Mouse (Mus musculus) right cerebral cortex, adult 2 months (tissue): ENCODE results near the gene Sp140.
"Not testable (repeated sequence)": the region's sequence is repeated elsewhere in the genome, so short reads cannot be mapped to it uniquely, and the experiment has no call there.

Source experiments
- DNase-seq, 2 experiments: peaks; one replicate each; pipeline ENCODE4 v3.0.0; 2021 to 2022; ENCODE audit warnings: low spot score in 2 of 2

Sp140 gene

DNA sequence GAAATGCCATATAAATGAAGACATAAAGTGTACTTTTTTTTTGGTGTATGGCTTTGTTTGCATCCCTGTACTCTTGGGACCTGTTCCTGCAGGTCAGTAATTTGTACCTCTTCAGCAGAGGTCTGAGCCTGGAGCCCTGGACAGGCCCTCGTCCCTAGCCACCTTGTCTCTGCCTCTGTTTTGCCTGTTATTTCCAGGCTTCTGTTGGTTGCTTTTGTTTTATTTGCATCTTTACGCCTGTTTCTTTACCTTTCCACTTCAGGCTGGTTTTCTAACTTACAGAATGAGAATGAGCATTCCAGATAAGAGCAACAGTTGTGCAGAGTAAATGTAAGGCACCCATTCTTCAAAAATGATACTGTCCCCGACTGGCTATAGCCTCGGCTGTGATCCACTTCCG lies at the start of gene Sp140:
Gene Sp140, plus strand, starts transcription at position 301 of the 400 bp plus-strand sequence.
- not testable (repeated sequence) for DNase-seq

DNA sequence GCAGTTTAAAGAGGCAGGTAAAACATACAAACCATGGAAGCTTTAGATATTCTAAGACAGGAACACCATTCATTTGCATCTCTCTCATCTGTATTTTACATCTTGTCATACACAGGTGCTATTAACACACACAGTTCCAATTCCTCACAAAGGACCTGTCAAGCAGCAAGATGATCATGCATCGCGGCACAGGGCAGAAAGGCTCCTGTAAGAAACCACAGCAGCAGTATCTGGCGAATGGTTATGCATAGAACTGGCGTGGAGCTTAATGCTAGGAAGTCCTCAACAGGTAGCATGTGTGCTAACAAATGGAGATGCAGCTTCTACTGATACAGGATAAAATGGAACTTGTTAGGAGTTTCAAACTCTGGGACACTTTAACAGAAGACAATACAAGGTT lies 44.9 kb upstream of the Sp140 start:
- peak; percentile 8 to 12 for DNase-seq

DNA sequence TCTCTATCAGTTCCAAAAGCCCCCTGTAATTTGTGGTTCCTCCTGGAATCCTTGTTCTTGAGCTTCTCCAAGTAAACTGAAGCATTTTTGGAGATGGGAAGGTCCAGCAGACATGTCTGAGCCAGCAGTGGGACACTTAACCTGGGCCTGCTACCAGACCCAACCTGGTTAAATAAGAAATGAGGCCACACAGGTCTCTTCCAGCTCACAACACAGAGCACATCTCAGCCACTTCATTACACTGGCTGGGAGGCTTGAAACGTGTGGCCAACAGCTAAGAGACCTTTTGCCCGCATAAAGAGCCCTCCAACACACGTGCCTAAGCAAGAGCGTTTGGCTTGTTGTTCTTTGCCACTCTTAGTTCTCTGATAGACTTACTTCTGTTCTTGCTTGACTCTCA lies 26.6 kb upstream of the Sp140 start:
- DNase-seq: not testable (repeated sequence)

DNA sequence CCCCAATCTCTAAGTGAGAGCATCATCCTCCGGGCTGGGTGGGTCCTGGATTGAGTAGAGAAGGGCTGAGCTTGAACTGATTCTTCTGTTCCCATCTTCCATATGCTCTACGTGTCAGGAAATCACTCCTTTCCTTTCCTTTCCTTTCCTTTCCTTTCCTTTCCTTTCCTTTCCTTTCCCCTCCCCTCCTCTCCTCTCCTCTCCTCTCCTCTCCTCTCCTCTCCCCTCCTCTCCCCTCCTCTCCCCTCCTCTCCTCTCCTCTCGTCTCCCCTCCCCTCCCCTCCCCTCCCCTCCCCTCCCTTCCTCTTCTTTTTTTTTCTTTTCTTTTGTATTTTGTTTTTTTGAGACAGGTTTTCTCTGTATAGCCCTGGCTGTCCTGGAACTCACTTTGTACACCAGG lies 24.8 kb upstream of the Sp140 start, which contains the start of gene G530012D18Rik:
Gene G530012D18Rik, plus strand, starts transcription at position 301 of the 400 bp plus-strand sequence.
- not testable (repeated sequence) for DNase-seq

DNA sequence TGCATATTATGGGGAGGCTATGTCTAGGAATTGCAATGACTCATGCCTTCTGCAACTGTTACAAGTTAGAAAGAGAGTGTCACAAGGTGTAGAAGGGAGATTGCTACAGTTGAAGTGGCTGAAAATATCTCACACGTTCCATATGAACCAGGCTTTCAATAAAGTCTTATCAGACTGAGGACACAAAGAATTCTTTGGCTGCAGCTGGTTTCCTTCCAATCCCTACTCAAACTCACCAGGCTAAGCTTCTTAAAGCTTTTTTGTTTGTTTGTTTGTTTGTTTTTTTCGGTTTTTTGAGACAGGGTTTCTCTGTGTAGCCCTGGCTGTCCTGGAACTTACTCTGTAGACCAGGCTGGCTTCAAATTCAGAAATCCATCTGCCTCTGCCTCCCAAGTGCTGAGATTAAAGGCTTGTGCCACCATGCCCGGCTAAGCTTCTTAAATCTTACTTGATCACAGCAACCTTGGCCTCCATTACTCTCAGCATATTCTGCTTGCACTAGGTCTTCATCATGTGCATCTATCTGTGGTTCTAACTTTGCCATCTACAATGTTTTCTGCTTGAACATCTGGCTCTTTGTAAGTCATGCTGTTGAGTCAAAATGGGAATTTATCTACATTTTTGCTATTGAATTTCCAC lies 21.7 kb upstream of the Sp140 start:
- not testable (repeated sequence) for DNase-seq

DNA sequence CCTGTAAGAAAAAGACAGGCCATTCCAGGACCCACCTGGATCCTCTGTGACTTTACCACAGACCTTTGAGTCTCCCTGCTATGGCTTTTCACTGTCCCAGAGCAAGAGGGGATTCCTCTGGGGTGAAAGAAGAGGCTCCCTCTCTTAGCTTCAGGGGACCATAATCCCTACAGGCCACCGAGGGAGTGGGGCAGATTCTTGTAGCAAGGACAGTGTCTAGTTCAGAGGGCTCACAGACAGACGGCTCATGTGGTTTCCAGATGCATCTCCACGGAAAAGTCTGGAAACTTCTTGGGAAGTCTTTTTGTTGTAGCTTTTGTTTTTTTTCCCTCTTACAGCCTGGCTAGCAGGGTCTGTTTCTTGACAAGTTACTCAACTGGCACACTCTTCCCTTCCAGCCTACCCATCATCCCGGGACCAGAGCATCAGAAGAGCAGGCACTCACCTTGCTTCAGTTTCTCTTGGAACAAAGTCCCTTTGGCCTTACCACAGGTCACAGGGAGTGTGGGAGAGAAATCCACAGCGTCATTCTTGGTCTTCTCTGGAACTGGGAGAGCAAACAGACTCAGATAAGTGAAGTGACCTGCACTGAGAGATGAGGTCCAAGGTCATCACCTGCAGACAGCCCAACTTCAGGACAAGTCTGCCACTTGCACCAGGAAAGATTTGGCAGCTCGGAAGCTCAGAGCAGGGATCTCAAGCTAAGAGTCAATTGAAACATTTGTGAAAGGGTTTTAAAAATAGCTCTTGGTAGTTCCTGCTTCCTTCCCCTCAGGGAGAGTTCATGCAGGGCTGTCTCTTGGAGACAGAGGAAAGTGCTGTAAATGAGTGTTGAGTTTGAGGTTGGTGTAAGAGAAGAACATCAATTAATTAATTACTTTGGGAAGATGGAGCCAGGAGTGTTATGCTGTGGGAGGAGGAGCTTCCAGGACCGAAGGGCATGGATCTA lies 20.7 kb upstream of the Sp140 start:
- not testable (repeated sequence) for DNase-seq

DNA sequence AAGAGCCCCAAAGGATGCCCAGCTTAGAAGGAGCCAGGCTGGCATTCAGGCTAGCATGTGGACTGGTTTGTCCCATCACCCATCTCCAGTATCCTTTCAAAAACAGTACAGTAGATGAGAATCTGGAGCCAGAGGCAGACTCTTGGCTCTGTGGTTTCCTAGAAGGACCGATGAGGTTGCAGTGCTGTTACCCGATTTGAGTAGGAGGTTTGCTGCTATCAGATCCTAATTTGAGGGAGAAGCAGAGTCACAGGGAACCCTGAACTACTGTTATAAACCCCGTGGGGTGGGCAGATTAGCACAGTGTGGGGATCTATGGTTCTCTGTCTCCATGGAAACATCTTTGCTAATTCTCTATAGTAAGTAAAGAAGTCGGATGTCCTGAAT lies 20.0 kb upstream of the Sp140 start:
- DNase-seq: not testable (repeated sequence)

DNA sequence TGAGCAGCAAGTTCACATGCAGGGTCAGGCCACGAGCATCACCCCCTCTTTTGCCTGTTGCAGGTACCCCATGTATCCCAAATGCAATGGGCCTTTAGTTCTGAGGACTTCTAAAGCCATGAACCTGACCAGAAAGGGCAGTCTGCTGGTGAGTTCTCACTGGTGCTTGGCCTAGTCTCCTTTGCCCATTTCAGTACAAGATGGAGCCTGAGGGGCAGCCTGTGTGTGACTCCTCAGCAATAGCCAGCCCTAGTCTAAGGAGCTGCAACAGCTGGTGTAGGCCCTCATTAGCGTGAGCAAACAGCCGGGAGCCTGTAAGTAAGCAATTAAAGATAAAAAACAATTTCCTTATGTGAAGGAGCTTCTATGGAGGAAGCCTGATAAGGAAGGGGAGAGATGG lies 19.6 kb upstream of the Sp140 start:
- not testable (repeated sequence) for DNase-seq

DNA sequence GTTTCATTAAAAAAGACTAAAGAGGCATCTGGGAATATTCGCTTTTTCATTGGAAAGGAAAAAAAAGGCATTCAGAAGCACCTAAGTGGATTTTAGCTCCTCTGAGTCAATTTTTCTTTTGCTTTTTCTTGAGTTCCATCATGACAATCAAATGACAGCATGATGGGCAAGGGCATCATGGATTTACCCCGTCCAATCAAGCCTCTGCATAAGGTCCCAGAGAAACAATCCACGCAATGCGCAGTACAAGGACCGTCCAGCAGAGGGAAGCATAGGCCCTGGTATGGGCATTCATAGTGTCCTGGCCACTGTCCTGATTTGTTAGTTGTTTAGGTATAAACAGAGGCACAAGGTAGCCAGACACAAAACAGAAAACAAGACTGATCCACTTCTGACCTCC lies 18.7 kb upstream of the Sp140 start:
- not testable (repeated sequence) for DNase-seq

DNA sequence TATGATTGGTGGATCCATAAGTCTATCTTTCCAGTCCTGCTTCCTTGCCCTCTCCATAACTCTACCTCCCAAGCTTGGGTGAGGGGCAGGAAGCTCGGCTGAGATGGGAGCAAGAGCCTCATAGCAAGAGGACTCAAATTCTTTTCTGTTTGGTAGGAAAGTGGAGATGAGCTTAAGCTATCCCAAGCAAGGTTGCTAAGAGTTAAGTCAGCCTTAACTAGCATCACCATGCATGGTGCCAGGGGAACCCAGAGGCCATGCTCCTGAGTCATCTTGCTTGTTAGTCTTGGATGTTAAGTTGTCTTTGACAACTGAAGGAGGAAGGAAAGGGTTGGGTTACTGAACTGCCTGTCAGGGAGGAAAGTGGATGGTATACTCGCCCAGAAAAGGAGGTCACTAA lies 11.5 kb upstream of the Sp140 start:
- DNase-seq: not testable (repeated sequence)

DNA sequence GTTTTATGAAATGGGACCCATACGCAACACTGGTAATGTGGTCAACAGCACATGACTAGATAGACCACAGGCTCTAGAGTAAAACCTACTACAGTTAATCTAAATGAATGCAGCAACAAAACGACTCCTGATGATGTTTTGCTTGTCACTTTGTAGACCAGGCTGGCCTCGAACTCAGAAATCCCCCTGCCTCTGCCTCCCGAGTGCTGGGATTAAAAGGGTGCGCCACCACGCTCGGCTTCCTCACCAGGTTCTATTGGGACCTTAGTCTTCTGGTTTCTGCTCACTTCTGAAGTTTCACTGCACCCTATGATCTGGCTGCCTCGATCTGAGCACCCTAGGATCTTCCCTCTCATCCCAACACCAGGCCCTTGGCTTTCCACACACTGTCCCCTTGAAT lies 7.7 kb upstream of the Sp140 start:
- not testable (repeated sequence) for DNase-seq

DNA sequence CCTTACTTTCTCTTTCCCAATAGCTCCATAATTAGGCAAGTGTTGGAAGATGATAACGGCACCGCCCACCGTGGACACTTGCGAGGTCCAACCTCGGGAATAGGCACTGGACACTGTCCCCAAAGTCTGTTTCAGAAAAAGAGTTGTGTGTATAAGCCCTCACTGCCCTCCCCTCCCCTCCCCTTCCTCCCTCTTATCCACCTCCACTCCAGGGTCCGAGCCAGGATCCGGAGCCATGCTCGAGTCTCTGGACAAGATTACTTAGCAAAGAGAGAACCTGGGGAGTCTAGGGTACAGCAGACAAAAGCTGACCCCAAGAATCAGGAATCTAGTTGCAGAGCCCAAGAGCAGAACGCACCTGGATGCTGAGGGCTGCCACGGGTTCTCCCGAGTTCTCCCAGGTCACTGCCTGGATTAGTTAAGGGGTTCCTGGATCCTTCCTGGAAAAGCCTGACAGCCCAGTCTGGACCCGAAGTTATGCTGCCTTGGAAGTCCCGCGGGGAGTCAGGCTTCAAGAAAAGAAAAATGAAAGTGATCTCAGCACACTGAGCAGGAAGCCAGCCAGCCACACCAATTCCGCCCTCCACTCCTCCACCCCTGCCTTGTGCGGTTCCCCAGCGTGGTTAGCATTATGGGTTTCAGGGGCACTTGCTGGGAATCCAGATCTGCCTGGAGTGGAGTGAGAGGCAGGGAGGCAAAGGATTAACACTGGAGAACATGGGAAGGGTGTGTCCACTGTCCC lies 1.7 kb upstream of the Sp140 start, which contains the start of gene Sp110:
Gene Sp110, minus strand, starts transcription at position 547 of the 742 bp plus-strand sequence.
- DNase-seq: not testable (repeated sequence)

DNA sequence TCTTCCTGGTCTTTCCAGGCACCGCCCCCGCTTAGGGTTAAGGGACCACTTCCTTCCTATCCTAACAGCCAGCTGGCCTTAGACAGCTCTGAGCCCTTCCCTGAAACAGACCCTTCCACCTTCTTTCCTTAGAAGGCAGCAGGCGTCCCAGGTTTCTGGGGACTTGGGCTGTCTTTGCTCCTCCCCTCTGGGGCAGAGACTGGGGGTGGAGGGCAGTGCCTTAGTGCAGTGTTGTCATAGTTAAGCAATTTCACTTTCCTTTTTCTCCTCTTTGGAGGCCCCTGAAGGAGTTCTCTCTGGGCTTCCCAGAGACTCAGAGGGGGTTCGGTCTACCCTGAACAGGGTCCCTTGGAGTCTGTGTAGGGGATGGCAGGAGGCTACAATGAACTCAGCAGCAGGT lies 616 bp downstream of the Sp140 start:
- DNase-seq: not testable (repeated sequence)

DNA sequence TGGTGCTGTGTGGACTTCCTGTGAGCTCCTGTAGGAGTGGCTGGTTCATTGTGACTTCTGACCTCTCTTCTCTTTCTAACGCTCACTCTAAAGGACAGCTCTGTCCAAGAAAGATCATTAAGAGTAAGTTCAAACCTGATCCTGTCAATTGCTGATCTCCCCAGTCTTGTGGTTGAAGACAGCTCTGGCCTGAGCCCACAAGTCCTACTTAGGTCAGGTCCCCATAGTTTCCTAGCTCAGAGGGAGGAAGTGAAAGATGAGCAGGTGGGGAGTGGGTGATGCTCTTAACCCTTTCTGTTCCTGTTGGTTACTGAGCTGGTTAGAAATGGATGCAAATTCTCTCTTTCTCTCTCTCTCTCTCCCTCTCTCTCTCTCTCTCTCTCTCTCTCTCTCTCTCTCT lies 4.2 kb downstream of the Sp140 start:
- DNase-seq: not testable (repeated sequence)

DNA sequence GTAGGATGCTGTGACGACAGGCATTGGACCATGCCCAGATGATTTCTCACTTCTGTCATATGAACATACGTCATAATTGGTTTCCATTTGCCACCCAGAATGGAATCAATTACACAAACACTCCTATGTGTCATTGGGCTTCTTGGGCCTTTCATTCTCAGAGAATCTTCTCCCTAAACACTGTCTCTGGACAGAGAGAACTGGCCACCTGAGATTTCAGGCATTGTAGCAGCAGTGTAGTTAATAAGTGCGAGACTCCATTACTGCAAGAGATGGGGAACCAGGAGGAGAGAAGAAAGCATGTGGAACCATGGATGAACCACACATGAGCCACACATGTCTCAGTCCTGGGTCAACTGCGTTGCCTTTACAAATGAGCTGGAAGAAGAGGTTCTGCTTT lies 8.2 kb downstream of the Sp140 start:
- DNase-seq: not testable (repeated sequence)

DNA sequence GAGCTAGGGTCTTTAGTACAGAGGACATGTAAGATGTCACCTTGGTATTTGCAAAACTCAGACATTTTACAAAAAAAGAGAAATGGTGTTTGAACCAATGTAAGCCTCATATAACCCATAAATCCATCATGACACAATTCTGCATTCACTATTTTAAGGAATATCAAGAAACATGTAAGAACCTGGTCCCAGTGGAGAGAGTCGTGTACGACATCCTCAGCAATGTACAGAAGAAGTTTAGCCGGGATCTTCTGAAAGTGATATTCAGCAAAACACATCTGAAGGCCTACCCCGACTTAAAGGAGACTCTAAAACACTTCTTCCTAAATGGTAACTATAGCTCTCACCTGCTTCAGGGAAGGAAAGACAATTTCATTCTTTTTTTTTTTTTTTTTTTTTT lies 10.4 kb downstream of the Sp140 start:
- not testable (repeated sequence) for DNase-seq

DNA sequence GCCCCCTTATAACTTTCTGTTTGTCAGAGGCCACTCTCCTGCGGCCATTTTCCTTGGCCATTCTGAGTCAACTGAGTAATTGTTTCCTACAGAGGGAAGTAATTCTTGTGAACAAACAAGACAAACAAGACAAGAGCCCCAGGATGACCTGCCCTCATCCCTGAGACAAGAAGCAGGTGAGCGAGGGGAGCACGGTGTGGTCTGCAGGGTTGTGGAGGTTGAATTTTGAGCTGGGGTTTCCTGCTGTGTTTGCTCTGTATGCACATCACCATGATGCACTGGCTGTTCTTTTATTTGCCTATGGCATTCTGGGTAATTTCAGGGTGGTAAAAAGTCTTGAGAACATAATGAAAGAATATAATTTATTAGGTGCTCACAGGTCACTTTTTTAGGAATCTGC lies 14.9 kb downstream of the Sp140 start:
- not testable (repeated sequence) for DNase-seq

DNA sequence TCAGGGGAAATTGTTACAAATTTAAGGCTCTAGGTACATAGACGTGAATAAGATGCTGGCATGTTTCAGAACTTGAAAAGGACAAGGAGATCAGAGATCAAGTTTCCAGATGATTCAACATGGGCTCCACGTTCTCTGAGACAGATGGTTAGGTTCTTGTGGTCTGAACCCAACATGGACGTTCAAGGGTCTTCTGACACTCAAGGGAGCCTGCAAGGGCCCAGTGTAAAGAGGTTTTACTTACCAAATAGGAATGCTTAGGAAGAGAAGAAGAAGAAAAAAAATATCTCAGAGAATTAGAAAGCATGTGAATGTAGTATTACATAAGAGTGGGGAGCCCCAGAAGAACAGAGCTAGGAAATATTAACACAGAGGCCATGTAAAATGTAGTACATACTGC lies 15.6 kb downstream of the Sp140 start:
- not testable (repeated sequence) for DNase-seq

DNA sequence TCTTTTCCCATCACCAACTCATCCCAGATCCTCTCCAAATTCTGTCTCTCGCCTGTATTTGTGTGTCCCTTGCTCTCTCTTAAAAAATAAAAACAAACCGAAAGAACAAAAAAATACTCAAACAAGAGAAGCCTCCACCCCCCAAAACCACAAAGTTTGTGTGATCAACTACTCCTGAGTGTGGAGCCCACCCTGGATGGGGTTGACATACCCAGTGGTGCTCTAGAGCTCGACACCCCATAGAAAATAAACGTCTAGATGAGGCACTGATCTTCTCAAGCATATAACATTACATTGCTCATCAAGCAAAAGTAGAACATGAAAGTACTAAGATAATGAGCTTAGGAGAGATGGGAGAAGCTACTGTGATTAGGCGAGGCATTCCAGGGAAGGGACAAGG lies 17.0 kb downstream of the Sp140 start:
- not testable (repeated sequence) for DNase-seq

DNA sequence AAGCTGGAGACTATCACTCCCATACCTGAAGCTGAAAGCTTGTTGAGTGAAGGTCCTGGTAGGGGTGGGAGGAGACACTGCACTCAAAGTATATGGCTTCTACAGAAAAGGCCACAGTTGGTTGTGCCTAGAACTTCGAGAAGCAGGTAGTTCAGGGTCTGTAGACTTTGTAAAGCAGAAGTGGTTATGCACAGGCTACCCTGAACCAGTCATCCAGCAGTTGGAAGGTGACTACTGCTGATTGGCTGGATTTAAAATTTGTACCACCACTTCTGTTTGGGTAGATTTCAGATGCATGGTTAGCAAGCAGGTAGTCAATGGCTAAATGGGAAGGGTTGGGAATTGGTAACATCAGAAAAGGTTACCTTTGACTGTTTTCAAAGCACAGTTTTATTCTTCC lies 18.5 kb downstream of the Sp140 start:
- not testable (repeated sequence) for DNase-seq

DNA sequence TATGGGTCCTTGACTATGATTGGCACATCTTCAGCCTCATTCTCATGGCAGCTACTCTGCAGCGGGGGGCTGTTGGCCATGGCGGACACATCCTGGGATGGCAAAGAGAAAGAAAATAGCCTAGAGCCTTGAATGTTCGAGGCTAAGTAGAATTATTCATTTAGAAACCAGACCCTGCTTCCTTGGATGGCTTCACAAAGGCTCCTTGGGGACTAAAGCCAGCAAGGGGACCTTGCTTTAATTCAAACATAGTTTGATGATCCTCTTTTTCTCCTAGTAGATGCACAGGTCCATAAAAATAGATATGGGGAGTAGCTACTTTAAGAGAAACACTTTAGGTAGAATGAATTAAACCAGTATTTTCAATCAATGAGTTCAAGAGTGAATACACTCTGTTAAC lies 36.8 kb downstream of the Sp140 start:
- DNase-seq: not testable (repeated sequence)

DNA sequence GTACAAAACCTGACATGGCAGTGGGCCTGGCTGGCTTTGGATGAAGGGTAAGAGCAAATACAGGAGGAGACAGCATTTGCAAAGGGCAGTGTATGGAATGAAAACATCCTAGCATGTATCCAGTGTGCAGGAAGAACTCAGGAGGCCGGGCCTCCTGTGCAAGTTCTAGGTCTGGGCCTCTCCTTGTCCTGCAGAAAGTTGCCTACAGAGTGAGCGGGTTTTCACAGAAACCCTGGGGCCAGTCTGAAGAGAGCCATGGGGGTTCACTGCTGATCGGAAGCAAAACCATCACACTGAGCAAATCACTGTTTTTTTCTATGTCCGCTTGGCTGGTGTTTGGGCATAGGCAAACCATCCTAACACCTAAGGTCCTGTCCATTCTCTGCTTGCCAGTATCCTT lies 38.0 kb downstream of the Sp140 start:
- DNase-seq: not testable (repeated sequence)
